Mouse (Mus musculus): ENCODE data around the gene Cutal. TPM values are rescaled to one million over a fixed set of nuclear protein-coding genes. Genes with fewer than 3 reads are reported as not detected.
A peak's percentile ranks its signal among the peaks of the same experiment; 100 is the strongest.
"Not testable (repeated sequence)": the region's sequence is repeated elsewhere in the genome, so short reads cannot be mapped to it uniquely, and the experiment has no call there.

Gene Cutal
- polyA plus RNA-seq (2015; fragmentation: Nextera tagmentation; extraction: Ambion mirVana), result 0.26 and 0.40 TPM in 2 replicates

GRCm38 (mm10) chr2:34874271-34874670, at the start of gene Cutal:
Gene Cutal, plus strand, starts transcription at chr2:34874396.
- H3K27ac ChIP-seq, result no peak within 1 kb of the TSS
- H3K4me1 ChIP-seq, result peaks cover 13% of the 10 kb centered on the region
- H3K4me2 ChIP-seq, result peak within 1 kb of the TSS; percentile 17; the same call in 1 of the 2 replicates
- no peak for ATAC-seq (replicated peaks)
- no peaks in the 10 kb centered on the region for H3K36me3 ChIP-seq (replicated peaks)
- 3% methylated on average over 14 of the region's 14 CpGs for WGBS
- H3K4me3 ChIP-seq, result no peak within 1 kb of the TSS
- peak within 1 kb of the TSS; percentile 28; the same call in 1 of the 2 replicates for H3K9ac ChIP-seq
- no peaks in the 10 kb centered on the region for H3K9me3 ChIP-seq
- H3K27me3 ChIP-seq (replicated peaks), result peaks cover 20% of the 10 kb centered on the region

DNA sequence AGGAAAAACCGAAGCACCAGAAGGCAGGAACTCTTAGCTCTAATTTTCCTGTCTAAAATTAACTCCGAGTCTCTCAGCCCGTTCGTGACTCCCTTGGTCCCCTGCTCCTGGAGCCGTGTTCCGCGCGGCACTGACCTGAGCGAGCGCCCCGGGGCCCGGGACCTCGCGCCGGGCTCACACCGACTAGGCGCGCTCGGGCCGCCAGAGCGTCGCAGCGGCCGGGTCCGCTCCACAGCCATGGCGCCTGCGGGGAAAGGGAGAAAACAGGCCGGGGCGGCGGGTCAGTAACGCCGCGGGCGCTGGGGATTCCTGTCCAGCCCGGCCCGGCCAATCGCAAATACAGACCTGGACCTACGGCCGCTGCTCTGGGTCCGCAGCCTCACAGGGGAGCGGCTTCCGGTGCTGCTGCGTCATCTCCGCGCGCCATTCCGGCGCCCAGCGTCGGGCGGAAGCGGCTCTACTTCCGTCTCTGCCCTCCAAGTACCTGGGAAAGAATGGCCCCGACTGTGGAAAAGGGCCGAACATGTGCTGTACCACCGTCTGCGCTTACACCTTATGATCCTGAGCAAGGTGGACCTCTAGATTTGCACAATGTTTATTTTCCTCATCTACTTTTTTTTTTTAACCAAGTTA, 48.3 kb upstream of the Cutal start, which contains the start of gene Fbxw2:
Fbxw2 (minus strand) TSS at position 485 of the 633 bp plus-strand sequence.
- Histone ChIP-seq H3K4me3 (peak within 1 kb of the TSS; percentile 99), H3K27ac (peak within 1 kb of the TSS; percentile 88), H3K9ac (peak within 1 kb of the TSS; percentile 98), H3K27me3 (replicated peaks) (no peaks in the 10 kb centered on the region), H3K4me1 (peaks cover 20% of the 10 kb centered on the region), H3K9me3 (no peaks in the 10 kb centered on the region), H3K4me2 (peak within 1 kb of the TSS; percentile 64), H3K36me3 (replicated peaks) (no peaks in the 10 kb centered on the region)
- peak; percentile 98 for ATAC-seq (replicated peaks)
- WGBS, result under 1% methylated on average over 57 of the region's 57 CpGs

- WGBS, result 33% methylated on average over 20 of the region's 21 CpGs
- peak overlapping the region; percentile 88 for H3K27ac ChIP-seq
- H3K36me3 ChIP-seq (replicated peaks), result no peaks in the 10 kb centered on the region
- ATAC-seq (replicated peaks), result peak; percentile 67
- peaks cover 20% of the 10 kb centered on the region for H3K4me1 ChIP-seq
- peak overlapping the region; percentile 64 for H3K4me2 ChIP-seq
- H3K4me3 ChIP-seq, result peak overlapping the region; percentile 99
- H3K27me3 ChIP-seq (replicated peaks), result no peaks in the 10 kb centered on the region
- H3K9me3 ChIP-seq, result no peaks in the 10 kb centered on the region
- H3K9ac ChIP-seq, result peak overlapping the region; percentile 98
Observed at GRCm38 (mm10) chr2:34826460-34827231, 47.5 kb upstream of the Cutal start.

- ATAC-seq (replicated peaks), result no peak
- WGBS, result 91% methylated on average over 4 of the region's 4 CpGs
Observed at GRCm38 (mm10) chr2:34827591-34827990, 46.6 kb upstream of the Cutal start.

DNA sequence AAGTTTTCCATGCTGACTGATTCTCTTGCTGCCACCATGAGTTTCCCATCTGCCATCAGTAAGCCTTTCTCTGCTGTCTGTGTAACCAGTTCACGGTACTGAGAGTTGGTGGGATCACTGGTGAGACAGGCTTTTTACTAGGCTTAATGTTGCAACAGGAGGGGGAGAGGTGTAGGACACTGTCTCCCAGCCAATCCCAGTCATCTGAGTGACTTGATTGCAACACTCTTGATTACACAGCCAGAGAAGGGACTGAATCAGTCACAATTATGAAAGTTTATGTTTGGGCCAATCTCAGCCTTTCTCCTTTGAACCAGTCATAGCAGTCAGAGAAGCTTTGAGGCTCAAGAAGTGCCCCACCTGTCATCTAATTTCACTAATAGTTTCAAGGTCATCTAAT, 46.2 kb upstream of the Cutal start:
- no peaks in the 10 kb centered on the region for H3K36me3 ChIP-seq (replicated peaks)
- no peak overlapping the region for H3K9ac ChIP-seq
- WGBS, result 93% methylated on average over 1 of the region's 1 CpGs
- no peak for ATAC-seq (replicated peaks)
- no peak overlapping the region for H3K4me2 ChIP-seq
- no peak overlapping the region for H3K4me3 ChIP-seq
- H3K4me1 ChIP-seq, result peaks cover 20% of the 10 kb centered on the region
- H3K9me3 ChIP-seq, result no peaks in the 10 kb centered on the region
- no peak overlapping the region for H3K27ac ChIP-seq
- no peaks in the 10 kb centered on the region for H3K27me3 ChIP-seq (replicated peaks)

More at GRCm38 (mm10) chr2:34827591-34827990, 46.6 kb upstream of the Cutal start:
- Histone ChIP-seq H3K9me3 (no peaks in the 10 kb centered on the region), H3K27ac (no peak overlapping the region), H3K4me1 (peaks cover 20% of the 10 kb centered on the region), H3K4me2 (no peak overlapping the region), H3K4me3 (no peak overlapping the region), H3K27me3 (replicated peaks) (no peaks in the 10 kb centered on the region), H3K9ac (no peak overlapping the region), H3K36me3 (replicated peaks) (no peaks in the 10 kb centered on the region)

DNA sequence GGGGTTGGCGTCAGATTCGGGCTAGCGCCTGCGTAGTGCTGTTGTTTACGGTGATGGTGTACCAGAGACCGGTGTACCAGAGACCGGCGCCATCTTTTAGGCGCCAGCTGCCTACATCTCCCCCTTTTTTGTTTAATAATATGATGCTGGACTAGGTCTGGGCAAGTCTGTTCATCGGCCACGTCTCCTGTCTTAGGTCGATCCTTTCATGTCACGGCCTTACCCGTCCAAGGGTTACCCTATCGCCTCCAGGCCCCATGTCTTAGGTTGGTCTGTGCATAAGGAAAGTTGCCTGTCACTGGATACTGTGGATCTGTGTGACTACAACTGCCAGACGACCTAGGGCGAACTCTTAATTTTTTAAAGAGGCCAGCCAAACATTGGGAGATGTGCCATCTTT, 44.1 kb upstream of the Cutal start:
- not testable (repeated sequence) for H3K36me3 ChIP-seq (replicated peaks); H3K4me2 ChIP-seq; H3K4me1 ChIP-seq; H3K9me3 ChIP-seq; H3K4me3 ChIP-seq; ATAC-seq (replicated peaks); H3K27ac ChIP-seq; H3K9ac ChIP-seq; H3K27me3 ChIP-seq (replicated peaks)
- 96% methylated on average over 17 of the region's 17 CpGs for WGBS

GRCm38 (mm10) chr2:34832766-34833457, 41.3 kb upstream of the Cutal start, which contains the start of gene Gm34653:
Gene Gm34653, plus strand, starts transcription at chr2:34833007.
- not testable (repeated sequence) for H3K27ac ChIP-seq; H3K4me2 ChIP-seq; ATAC-seq (replicated peaks); H3K27me3 ChIP-seq (replicated peaks); H3K36me3 ChIP-seq (replicated peaks); H3K4me1 ChIP-seq; H3K4me3 ChIP-seq; H3K9ac ChIP-seq; H3K9me3 ChIP-seq
- WGBS, result 67% methylated on average over 11 of the region's 11 CpGs

DNA sequence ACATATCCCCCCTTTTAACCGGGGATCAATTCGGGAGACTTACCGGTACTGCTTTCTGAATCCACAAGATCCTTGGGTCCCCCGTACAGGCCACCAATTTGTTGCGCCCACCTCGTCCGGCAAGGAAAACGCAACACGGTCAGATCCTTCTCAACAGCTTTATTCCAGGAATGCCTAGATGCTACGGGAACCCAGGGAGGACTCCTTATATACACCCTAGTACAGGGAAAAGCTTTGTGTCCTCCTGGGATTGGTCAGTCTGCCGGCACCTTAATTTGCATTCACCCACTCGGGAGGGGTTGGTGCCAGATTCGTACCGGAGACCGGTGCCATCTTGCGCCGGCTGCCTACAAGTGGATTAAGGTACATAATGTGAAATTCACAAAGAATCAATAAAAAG, 40.6 kb upstream of the Cutal start:
- Histone ChIP-seq H3K4me1 (no peaks in the 10 kb centered on the region), H3K4me3 (no peak overlapping the region), H3K9ac (no peak overlapping the region), H3K4me2 (no peak overlapping the region), H3K27ac (no peak overlapping the region), H3K27me3 (replicated peaks) (no peaks in the 10 kb centered on the region; the same call in 1 of the 2 replicates), H3K36me3 (replicated peaks) (no peaks in the 10 kb centered on the region), H3K9me3 (no peaks in the 10 kb centered on the region)
- ATAC-seq (replicated peaks), result no peak
- WGBS, result 85% methylated on average over 17 of the region's 17 CpGs

GRCm38 (mm10) chr2:34835669-34836068, 38.5 kb upstream of the Cutal start:
- Histone ChIP-seq H3K4me2 (no peak overlapping the region), H3K27ac (no peak overlapping the region), H3K9ac (no peak overlapping the region), H3K4me1 (no peaks in the 10 kb centered on the region), H3K9me3 (no peaks in the 10 kb centered on the region), H3K27me3 (replicated peaks) (no peaks in the 10 kb centered on the region; the same call in 1 of the 2 replicates), H3K36me3 (replicated peaks) (no peaks in the 10 kb centered on the region), H3K4me3 (no peak overlapping the region)
- WGBS, result 76% methylated on average over 3 of the region's 3 CpGs
- ATAC-seq (replicated peaks), result no peak

DNA sequence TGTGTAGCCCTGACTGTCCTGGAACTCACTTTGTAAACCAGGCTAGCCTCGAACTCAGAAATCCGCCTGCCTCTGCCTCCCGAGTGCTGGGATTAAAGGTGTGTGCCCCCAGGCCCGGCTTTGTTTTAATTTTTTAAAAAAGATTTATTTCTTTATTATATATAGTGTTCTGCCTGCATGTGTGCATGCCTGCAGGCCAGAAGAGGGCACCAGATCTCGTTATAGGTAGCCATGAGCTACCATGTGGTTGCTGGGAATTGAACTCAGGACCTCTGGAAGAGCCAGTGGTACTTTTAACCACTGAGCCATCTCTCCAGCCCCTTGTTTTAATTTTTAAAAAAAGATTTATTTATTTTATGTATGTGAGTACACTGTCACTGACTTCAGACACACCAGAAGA, 34.1 kb upstream of the Cutal start:
- WGBS, result 83% methylated on average over 5 of the region's 5 CpGs
- not testable (repeated sequence) for H3K9me3 ChIP-seq; H3K27me3 ChIP-seq (replicated peaks); ATAC-seq (replicated peaks); H3K4me2 ChIP-seq; H3K27ac ChIP-seq; H3K4me3 ChIP-seq; H3K9ac ChIP-seq; H3K36me3 ChIP-seq (replicated peaks); H3K4me1 ChIP-seq

GRCm38 (mm10) chr2:34841706-34842105, 32.5 kb upstream of the Cutal start:
- H3K9me3 ChIP-seq, result no peaks in the 10 kb centered on the region
- no peaks in the 10 kb centered on the region; the same call in 1 of the 2 replicates for H3K27me3 ChIP-seq (replicated peaks)
- no peaks in the 10 kb centered on the region for H3K4me1 ChIP-seq
- no peaks in the 10 kb centered on the region for H3K36me3 ChIP-seq (replicated peaks)
- no peak overlapping the region for H3K4me2 ChIP-seq
- ATAC-seq (replicated peaks), result no peak
- no peak overlapping the region for H3K4me3 ChIP-seq
- WGBS, result 92% methylated on average over 8 of the region's 8 CpGs
- no peak overlapping the region for H3K9ac ChIP-seq
- H3K27ac ChIP-seq, result no peak overlapping the region

GRCm38 (mm10) chr2:34843211-34843939, 30.8 kb upstream of the Cutal start:
- Histone ChIP-seq H3K4me1 (no peaks in the 10 kb centered on the region), H3K27ac (no peak overlapping the region), H3K27me3 (replicated peaks) (no peaks in the 10 kb centered on the region), H3K4me2 (no peak overlapping the region), H3K4me3 (no peak overlapping the region), H3K36me3 (replicated peaks) (no peaks in the 10 kb centered on the region), H3K9ac (no peak overlapping the region), H3K9me3 (no peaks in the 10 kb centered on the region)
- no peak for ATAC-seq (replicated peaks)
- 86% methylated on average over 11 of the region's 11 CpGs for WGBS
